Mouse (Mus musculus) neutrophil, adult 5-6 weeks (primary cell): Measurements from ENCODE around the gene Sphk1. TPM values are rescaled to one million over a fixed set of nuclear protein-coding genes. Genes with fewer than 3 reads are reported as not detected.

ENCODE experiments used
- ATAC-seq: fragments of 151-379, 151-347 bp; 2 replicates; pipeline ENCODE4 v1.8.0; 2017; ENCODE audit warnings: mild to moderate bottlenecking, moderate TSS enrichment; ENCODE audit not compliant: insufficient number of reproducible peaks, poor library complexity, low FRiP score, severe bottlenecking; ENCODE audit errors: extremely low read depth
- total RNA-seq: library from RNA; stranded (forward); fragments of 200-1000 nt; gene quantifications from 2 replicates; pipeline ENCODE4 v1.2.3, GENCODE M21; 2017

The Sphk1 gene
- total RNA-seq, 1 experiment from 2014 or later = not detected

GRCm38 (mm10) chr11:116504516-116504915 is 26.2 kb upstream of the Sphk1 start:
- no peak for ATAC-seq

GRCm38 (mm10) chr11:116505573-116505972 is 25.2 kb upstream of the Sphk1 start:
- no peak for ATAC-seq

- no peak for ATAC-seq
These were observed 24.4 kb upstream of the Sphk1 start for GRCm38 (mm10) chr11:116506151-116506875.

- ATAC-seq = no peak
These were observed 22.0 kb upstream of the Sphk1 start for GRCm38 (mm10) chr11:116508689-116509088.

GRCm38 (mm10) chr11:116511301-116511868 is 19.3 kb upstream of the Sphk1 start:
- ATAC-seq = no peak

GRCm38 (mm10) chr11:116512154-116512553 is 18.6 kb upstream of the Sphk1 start:
- no peak for ATAC-seq

GRCm38 (mm10) chr11:116512987-116513386 is 17.7 kb upstream of the Sphk1 start:
- ATAC-seq = no peak

- no peak for ATAC-seq
These were observed 17.1 kb upstream of the Sphk1 start for GRCm38 (mm10) chr11:116513531-116514038.

- ATAC-seq = no peak
These were observed 15.2 kb upstream of the Sphk1 start for GRCm38 (mm10) chr11:116515330-116516020.

GRCm38 (mm10) chr11:116518482-116518881 is 12.2 kb upstream of the Sphk1 start:
- ATAC-seq = no peak

GRCm38 (mm10) chr11:116521143-116521542 is 9.6 kb upstream of the Sphk1 start:
- ATAC-seq = no peak

GRCm38 (mm10) chr11:116522046-116522445 is 8.7 kb upstream of the Sphk1 start:
- ATAC-seq = no peak

- no peak for ATAC-seq
These were observed 7.6 kb upstream of the Sphk1 start for GRCm38 (mm10) chr11:116522886-116523698.

GRCm38 (mm10) chr11:116523699-116524189 is 7.0 kb upstream of the Sphk1 start:
- ATAC-seq = no peak

- no peak for ATAC-seq
These were observed 1.9 kb upstream of the Sphk1 start for GRCm38 (mm10) chr11:116528636-116529320.

- no peak for ATAC-seq
These were observed 856 bp downstream of the Sphk1 start for GRCm38 (mm10) chr11:116531371-116532191.

GRCm38 (mm10) chr11:116532262-116532809 is 1.6 kb downstream of the Sphk1 start:
- no peak for ATAC-seq
